Mouse (Mus musculus) hindbrain, embryonic 10.5 days (tissue): ENCODE measurements around the gene A630076J17Rik. TPM values are rescaled to one million over a fixed set of nuclear protein-coding genes. Genes with fewer than 3 reads are reported as not detected.

ENCODE experiments used
- DNase-seq: peaks from one replicate; pipeline ENCODE4 v3.0.0-alpha.2; 2017; ENCODE audit warnings: low spot score
- H3K27ac ChIP-seq: fragments of 300-500 bp; sonication (generic); 2 replicates; pipeline ENCODE4 v1.5.1; 2016; ENCODE audit warnings: mild to moderate bottlenecking, moderate library complexity
- H3K27me3 ChIP-seq: fragments of 300-500 bp; sonication (generic); 2 replicates; pipeline ENCODE4 v1.6.1; 2016; ENCODE audit warnings: mild to moderate bottlenecking; ENCODE audit not compliant: poor library complexity, insufficient read depth, severe bottlenecking
- H3K36me3 ChIP-seq: fragments of 300-500 bp; sonication (generic); 2 replicates; pipeline ENCODE4 v1.6.1; 2016; ENCODE audit warnings: mild to moderate bottlenecking, moderate library complexity
- H3K4me1 ChIP-seq: fragments of 300-500 bp; sonication (generic); replicated peaks from 2 replicates; pipeline ENCODE4 v1.6.1; 2016; ENCODE audit warnings: mild to moderate bottlenecking
- H3K4me3 ChIP-seq: fragments of 300-500 bp; sonication (generic); 2 replicates; pipeline ENCODE4 v1.5.1; 2016; ENCODE audit warnings: mild to moderate bottlenecking, moderate library complexity
- H3K9me3 ChIP-seq: fragments of 300-500 bp; sonication (generic); 2 replicates; pipeline ENCODE4 v1.6.1; 2016; ENCODE audit warnings: mild to moderate bottlenecking, moderate library complexity
- WGBS: fragments of 180-500 bp; shearing (Covaris S2); methylation state at CpG from one replicate; pipeline ENCODE4 v1.1.7; 2016; 5-methylcytosine and 5-hydroxymethylcytosine counted together
- polyA plus RNA-seq: library from polyadenylated mRNA; unstranded; fragments of >200 nt; fragmentation: Nextera tagmentation; extraction: Ambion mirVana; gene quantifications from 2 replicates; pipeline ENCODE4 v1.2.1, GENCODE M21; 2016

The A630076J17Rik gene
- polyA plus RNA-seq, 1 experiment from 2014 or later, result not detected

DNA sequence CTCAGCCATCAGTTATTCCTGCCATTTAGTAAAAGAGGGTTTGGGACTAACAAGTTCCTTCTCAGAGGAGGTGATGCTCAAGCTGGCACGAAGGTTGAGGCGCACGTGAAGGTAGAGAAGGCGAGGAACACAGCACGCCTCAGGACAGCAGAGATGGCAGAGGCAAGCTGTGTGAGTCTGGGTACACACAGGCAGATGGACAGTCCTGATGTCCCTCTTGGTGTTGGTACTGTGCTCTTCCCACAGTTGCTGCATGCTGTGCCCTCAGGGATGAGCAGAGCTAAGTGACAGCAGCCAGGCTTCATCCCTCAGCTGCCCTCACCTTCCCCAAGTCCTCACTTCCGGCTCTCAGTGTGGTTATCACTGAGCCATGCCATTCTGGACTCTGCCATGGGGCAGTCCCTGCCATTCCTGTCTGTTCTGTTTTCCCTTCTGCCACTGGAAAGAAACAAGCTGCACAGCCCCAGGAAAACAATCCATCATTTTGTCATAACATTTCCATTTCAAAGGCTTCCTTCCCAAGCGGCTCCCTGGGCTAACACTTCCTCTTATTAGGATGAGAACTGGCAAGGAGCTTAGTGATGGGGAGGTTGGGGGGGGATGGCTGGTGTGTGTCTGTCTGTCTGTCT is 22.7 kb upstream of the A630076J17Rik start:
- peak overlapping the region; percentile 69 for H3K27ac ChIP-seq

DNA sequence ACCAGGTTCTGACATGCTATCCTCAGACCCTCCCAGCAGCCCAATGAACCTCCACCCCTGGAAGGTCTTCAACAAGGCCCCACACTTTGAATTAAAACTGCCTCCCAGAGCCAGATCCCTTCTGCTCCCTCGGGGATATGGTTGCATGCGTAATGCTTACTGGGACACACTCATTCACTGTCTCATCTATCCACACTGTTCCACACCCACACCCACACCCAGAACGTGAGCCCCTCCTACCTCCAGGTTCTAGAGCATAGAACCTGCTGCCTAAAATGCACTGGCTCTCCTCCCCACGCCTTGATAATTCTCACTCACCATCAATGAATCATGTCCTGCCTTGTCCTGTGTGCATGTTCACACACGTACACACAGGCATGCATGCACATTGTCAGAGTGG is 15.8 kb upstream of the A630076J17Rik start:
- 85% methylated on average over 5 of the region's 5 CpGs for WGBS
- H3K27me3 ChIP-seq, result no peaks in the 10 kb centered on the region
- DNase-seq, result no peak

More for the DNA sequence above, 22.7 kb upstream of the A630076J17Rik start:
- Histone ChIP-seq H3K4me3 (no peak overlapping the region), H3K36me3 (no peaks in the 10 kb centered on the region), H3K4me1 (peaks cover 27% of the 10 kb centered on the region), H3K27me3 (no peaks in the 10 kb centered on the region), H3K9me3 (no peaks in the 10 kb centered on the region)
- 63% methylated on average over 7 of the region's 7 CpGs for WGBS
- DNase-seq, result peak; percentile 24

DNA sequence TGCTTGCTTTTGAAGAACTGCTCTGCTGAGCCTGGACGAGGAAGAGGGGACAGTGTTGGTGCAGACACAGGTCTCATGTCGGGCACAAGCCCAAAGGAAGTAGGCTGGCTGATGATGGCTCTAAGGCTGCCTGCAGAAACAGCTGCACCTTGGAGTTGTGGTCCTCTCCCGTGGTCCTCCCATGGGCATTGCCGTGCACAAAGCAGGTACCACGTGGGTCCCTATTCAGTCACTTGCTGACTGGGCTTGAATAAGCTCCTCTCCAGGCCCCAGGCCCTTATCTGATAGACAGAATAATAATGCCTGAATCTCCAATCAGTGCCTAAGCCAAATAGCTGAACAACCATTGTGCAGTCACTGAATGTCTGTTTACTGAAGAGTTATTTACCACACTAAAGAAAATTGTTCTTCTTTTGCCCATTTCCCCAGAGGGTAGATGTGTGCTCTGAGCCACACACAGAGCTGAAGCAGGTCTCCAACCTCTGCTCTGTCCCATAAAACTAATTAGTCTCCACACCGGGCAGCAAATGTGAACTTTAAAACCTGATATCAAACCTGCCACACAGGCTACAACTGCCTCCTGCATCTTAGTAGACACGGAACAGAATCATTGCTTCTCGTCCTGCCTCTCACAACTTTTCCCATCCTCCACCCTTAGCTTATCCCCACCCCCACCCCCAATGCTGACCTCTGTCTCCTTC is 13.9 kb upstream of the A630076J17Rik start:
- no peak overlapping the region for H3K4me3 ChIP-seq
- H3K4me1 ChIP-seq, result peaks cover 9% of the 10 kb centered on the region; the same call in 1 of the 2 replicates
- no peaks in the 10 kb centered on the region for H3K36me3 ChIP-seq
- H3K27ac ChIP-seq, result no peak overlapping the region
- no peak for DNase-seq
- H3K9me3 ChIP-seq, result no peaks in the 10 kb centered on the region
- H3K27me3 ChIP-seq, result no peaks in the 10 kb centered on the region
- 75% methylated on average over 8 of the region's 8 CpGs for WGBS

More for the DNA sequence above, 15.8 kb upstream of the A630076J17Rik start:
- Histone ChIP-seq H3K36me3 (no peaks in the 10 kb centered on the region), H3K4me1 (peaks cover 9% of the 10 kb centered on the region; the same call in 1 of the 2 replicates), H3K4me3 (no peak overlapping the region), H3K27ac (no peak overlapping the region), H3K9me3 (no peaks in the 10 kb centered on the region)

DNA sequence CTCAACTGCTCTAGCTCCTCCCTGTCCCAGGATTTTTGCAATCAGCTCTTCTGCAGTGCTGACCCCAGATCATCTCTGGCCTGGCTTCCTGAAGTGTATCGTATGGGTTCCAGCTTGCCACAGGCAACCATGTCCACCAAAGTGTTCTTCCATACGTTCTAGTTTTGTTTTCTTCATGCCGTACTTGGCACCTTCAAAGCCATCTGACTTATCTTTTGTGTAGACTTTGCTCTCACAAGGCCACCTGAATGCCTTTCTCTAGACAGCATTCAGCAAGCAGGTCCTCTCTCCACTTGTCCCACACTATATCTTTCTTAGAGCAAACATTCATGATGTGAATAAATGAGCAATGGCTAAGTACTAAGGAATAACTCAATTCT is 13.3 kb upstream of the A630076J17Rik start:
- peaks cover 9% of the 10 kb centered on the region; the same call in 1 of the 2 replicates for H3K4me1 ChIP-seq
- no peak overlapping the region for H3K4me3 ChIP-seq
- 84% methylated on average over 3 of the region's 3 CpGs for WGBS
- no peak for DNase-seq
- H3K27me3 ChIP-seq, result no peaks in the 10 kb centered on the region
- no peaks in the 10 kb centered on the region for H3K36me3 ChIP-seq
- H3K27ac ChIP-seq, result no peak overlapping the region
- H3K9me3 ChIP-seq, result no peaks in the 10 kb centered on the region

DNA sequence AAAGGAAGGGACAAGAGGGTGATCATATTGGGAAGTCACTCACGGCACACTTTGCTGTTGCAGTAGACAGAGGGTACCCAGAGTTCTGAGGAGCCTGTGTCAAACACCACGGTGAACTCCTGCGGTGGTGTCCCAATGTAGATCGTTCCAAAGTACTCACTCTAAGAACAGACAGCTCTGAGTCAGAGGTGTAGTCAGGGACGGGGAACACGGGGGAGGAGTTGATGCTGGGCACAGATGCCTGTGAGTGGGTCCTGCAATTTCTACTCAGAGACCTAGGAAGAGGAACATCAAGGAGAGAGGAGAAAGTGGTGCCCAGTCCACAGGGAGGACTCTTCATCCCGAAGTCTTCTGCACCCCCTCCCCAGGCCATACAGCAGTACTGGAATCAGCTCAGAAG is 11.8 kb upstream of the A630076J17Rik start:
- peaks cover 9% of the 10 kb centered on the region; the same call in 1 of the 2 replicates for H3K4me1 ChIP-seq
- DNase-seq, result no peak
- H3K36me3 ChIP-seq, result no peaks in the 10 kb centered on the region
- 89% methylated on average over 7 of the region's 7 CpGs for WGBS
- no peaks in the 10 kb centered on the region for H3K9me3 ChIP-seq
- H3K27me3 ChIP-seq, result no peaks in the 10 kb centered on the region
- H3K4me3 ChIP-seq, result no peak overlapping the region
- H3K27ac ChIP-seq, result no peak overlapping the region

DNA sequence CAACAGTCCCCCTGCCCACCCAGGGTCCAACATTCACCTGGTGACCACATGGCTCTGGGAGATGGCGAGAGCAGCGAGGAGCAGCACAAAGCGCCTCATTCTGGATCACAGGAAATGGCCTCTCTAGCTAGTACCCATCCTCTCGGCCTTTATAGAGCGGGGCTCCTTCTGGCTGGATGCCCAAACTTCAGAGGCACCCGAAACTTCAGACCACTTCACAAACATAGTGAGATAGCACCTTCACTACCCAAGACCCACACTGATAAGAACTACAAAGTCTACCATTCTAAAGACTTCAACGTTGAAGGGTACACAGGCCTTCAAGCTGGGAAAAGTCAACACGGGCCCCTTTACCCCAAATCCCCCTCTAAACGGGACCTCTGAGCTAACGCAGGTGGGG is 8.8 kb upstream of the A630076J17Rik start, which contains the start of gene Cym:
Gene Cym, minus strand, starts transcription at position 125 of the 400 bp plus-strand sequence.
- Histone ChIP-seq H3K27me3 (no peaks in the 10 kb centered on the region), H3K27ac (no peak within 1 kb of the TSS), H3K4me1 (peaks cover 5% of the 10 kb centered on the region; the same call in 1 of the 2 replicates), H3K9me3 (0 out of 2 replicates have a peak, but pooled peaks cover 4% of the 10 kb centered on the region), H3K36me3 (no peaks in the 10 kb centered on the region), H3K4me3 (no peak within 1 kb of the TSS)
- WGBS, result 83% methylated on average over 10 of the region's 10 CpGs
- no peak for DNase-seq

DNA sequence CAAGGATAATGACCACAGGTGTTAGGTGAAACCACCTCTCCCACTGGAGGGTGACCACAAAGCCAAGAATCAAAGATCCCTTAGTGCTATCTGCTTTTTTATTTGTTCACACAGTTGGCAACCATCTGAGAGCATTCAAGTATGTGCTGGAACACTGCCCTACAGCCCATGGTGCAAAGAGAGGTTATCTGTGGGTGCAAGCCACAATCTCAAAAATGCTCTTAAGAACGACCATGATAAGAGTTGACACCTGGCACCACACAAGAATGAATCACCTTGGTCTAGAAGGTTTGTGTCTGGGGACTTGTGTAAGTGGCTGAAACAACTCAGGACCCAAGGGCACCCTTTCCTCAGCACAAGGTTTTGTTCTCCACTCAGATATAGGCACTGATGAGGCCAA is 7.2 kb upstream of the A630076J17Rik start:
- H3K27ac ChIP-seq, result no peak overlapping the region
- H3K4me1 ChIP-seq, result no peaks in the 10 kb centered on the region
- WGBS, result 80% methylated on average over 1 of the region's 1 CpGs
- H3K9me3 ChIP-seq, result 0 out of 2 replicates have a peak, but pooled peaks cover 4% of the 10 kb centered on the region
- no peaks in the 10 kb centered on the region for H3K27me3 ChIP-seq
- DNase-seq, result no peak
- H3K4me3 ChIP-seq, result no peak overlapping the region
- no peaks in the 10 kb centered on the region for H3K36me3 ChIP-seq

DNA sequence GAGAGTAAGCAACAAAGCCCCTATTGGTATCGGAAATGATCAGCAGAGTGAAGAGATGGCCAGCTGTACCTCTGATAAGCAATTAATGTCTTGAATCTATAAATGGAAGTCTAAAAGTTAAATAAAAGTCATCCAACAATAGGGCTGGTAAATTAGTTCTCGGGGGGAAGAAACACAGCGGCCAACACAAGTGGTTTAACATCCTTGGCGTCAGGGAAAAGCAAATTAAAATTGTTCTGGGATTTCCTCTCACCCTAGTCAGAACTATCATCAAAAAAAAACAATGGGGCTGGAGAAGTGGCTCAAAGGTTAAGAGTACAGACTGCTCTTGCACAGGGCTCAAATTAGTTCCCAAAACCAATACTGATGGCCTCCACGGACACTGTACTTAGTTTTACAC is 4.6 kb upstream of the A630076J17Rik start:
- 89% methylated on average over 5 of the region's 5 CpGs for WGBS
- Histone ChIP-seq H3K27ac (no peak overlapping the region), H3K4me1 (0 out of 2 replicates have a peak, but pooled peaks cover 2% of the 10 kb centered on the region), H3K4me3 (no peak overlapping the region), H3K27me3 (no peaks in the 10 kb centered on the region; the same call in 1 of the 2 replicates), H3K36me3 (no peaks in the 10 kb centered on the region), H3K9me3 (0 out of 2 replicates have a peak, but pooled peaks cover 4% of the 10 kb centered on the region)
- no peak for DNase-seq

DNA sequence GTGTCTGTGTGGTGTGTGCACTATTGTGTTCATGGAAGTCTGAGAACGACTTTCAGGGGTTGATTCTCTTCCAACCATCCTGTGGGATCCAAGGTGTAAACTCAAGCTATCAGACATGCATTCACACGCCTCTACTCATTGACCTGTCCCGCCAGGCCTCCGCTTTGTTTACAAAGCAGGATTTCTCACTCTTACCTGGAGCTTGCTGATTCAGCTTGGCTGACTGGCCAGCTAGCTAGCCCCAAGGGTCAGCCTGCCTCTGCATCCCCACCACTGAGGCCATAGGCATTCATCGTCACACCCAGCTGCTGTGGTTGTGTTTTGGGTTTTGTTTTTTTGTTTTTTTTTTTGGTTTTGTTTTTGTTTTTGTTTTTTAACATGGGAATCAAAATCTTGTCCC is 1.2 kb upstream of the A630076J17Rik start:
- Histone ChIP-seq H3K27me3 (no peaks in the 10 kb centered on the region; the same call in 1 of the 2 replicates), H3K27ac (no peak overlapping the region), H3K4me1 (peaks cover 7% of the 10 kb centered on the region; the same call in 1 of the 2 replicates), H3K36me3 (no peaks in the 10 kb centered on the region), H3K9me3 (0 out of 2 replicates have a peak, but pooled peaks cover 4% of the 10 kb centered on the region), H3K4me3 (no peak overlapping the region)
- no peak for DNase-seq
- WGBS, result 81% methylated on average over 5 of the region's 5 CpGs

DNA sequence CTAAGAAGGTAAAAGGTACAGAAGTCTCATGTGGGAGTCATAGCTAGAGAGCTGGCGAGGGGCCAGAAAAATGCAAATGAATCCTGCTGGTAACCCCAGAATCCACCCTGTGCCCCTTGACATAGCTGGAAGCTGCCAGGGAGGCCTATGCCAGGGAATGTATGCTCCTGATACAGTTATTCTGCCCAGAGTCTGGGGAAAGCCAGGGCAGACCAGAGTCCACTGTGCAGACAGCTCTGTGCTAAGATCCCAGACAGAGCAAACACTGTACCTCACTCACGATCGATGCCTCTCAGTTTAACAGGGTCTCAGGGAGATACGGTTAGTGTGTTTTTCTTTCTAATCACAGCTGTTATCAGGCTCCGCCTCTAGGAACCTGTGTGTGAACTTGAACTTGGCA is 592 bp upstream of the A630076J17Rik start:
- Histone ChIP-seq H3K9me3 (no peaks in the 10 kb centered on the region), H3K36me3 (no peaks in the 10 kb centered on the region), H3K27ac (no peak overlapping the region), H3K27me3 (no peaks in the 10 kb centered on the region; the same call in 1 of the 2 replicates), H3K4me1 (peaks cover 7% of the 10 kb centered on the region; the same call in 1 of the 2 replicates), H3K4me3 (no peak overlapping the region)
- WGBS, result 70% methylated on average over 5 of the region's 5 CpGs
- no peak for DNase-seq

DNA sequence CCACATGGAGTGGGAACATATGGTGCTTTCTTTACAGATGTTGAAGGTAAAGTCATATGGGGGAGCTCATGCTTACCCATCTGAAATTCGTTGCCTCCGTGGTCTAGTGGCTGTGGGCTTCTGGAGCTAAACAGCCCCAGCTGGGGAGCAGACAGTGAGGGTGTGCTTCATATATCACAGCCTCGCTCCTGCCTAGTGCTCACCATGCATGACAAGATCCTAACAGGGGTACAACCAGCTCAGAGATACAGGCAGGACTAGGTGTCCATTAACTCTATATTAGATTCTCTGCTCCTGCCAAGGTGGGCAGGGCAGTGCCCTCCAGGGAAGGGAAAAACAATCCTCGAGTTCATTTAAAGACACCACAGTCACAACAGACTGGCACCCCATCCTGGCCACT is 788 bp downstream of the A630076J17Rik start:
- Histone ChIP-seq H3K4me3 (no peak overlapping the region), H3K9me3 (no peaks in the 10 kb centered on the region), H3K27ac (no peak overlapping the region), H3K36me3 (no peaks in the 10 kb centered on the region), H3K4me1 (peaks cover 7% of the 10 kb centered on the region; the same call in 1 of the 2 replicates), H3K27me3 (no peaks in the 10 kb centered on the region; the same call in 1 of the 2 replicates)
- 67% methylated on average over 4 of the region's 4 CpGs for WGBS
- no peak for DNase-seq

DNA sequence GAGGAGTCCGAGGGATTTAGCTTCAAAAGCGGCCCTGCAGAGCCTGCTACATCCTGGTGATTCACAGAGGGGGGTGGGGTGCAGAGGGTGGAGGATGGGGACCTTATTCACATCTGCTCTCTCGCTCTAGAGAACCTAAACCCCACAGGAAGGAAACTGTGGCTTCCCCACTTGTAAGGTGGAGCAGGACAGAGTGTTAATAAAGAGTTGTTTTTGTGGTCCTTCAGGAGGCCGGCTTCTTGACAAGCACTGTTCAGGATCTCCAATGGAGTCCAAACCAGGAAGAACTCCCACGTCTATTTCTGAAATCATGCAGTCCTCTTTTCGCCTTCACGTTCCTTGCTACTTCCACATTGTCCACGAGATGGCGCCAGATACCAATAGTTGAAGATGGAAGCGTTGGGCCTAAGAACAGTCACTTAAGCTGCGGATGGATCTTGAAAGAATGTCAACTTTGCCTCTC is 3.0 kb downstream of the A630076J17Rik start:
- H3K27ac ChIP-seq, result peak overlapping the region; percentile 54; the same call in 1 of the 2 replicates
- DNase-seq, result peak; percentile 81
- no peak overlapping the region for H3K4me3 ChIP-seq
- 9% methylated on average over 11 of the region's 11 CpGs for WGBS
- no peaks in the 10 kb centered on the region for H3K36me3 ChIP-seq
- H3K27me3 ChIP-seq, result no peaks in the 10 kb centered on the region; the same call in 1 of the 2 replicates
- H3K4me1 ChIP-seq, result peaks cover 13% of the 10 kb centered on the region
- H3K9me3 ChIP-seq, result no peaks in the 10 kb centered on the region

DNA sequence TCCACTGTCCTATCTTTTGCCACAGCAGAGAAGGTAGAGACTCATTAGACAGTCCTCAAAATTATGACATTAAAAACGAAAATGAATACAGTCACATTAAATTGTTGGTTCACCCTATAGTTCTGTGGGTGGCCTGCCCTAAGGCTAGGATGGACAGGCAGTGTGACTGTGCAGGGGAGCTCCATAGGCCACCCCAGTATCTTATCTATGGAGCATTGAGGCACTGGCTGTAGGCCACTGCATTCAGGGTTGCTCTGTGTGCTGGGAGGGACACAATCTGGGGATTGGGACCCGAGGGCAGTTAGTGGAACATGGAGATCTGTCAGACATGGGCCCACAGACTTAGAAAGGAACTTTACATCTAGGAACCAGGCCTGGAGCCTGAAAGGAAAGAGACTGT is 3.5 kb downstream of the A630076J17Rik start:
- H3K4me1 ChIP-seq, result peaks cover 13% of the 10 kb centered on the region
- no peaks in the 10 kb centered on the region for H3K36me3 ChIP-seq
- no peak overlapping the region for H3K27ac ChIP-seq
- no peaks in the 10 kb centered on the region for H3K9me3 ChIP-seq
- whole genome bisulfite sequencing, result 29% methylated on average over 2 of the region's 2 CpGs
- DNase-seq, result no peak
- no peak overlapping the region for H3K4me3 ChIP-seq
- no peaks in the 10 kb centered on the region; the same call in 1 of the 2 replicates for H3K27me3 ChIP-seq
